Mouse (Mus musculus) mouse embryonic stem cell (cell line): ENCODE results near the gene Actl6b.

Source experiments
- in situ Hi-C, 2 experiments: fragments of 300-500 bp; cut with MboI; formaldehyde crosslinking; loops; 1 replicate in 1 of 2; 3 replicates in 1 of 2; pipeline ENCODE4 v1.14.3; 2019 to 2020; ENCODE audit warnings: low sequenced_read_pairs in 2 of 2, low pct_unique_long_range_greater_than_20kb in 1 of 2, mixed read lengths in 1 of 2; ENCODE audit not compliant: unreplicated experiment in 1 of 2

The Actl6b gene

GRCm38 (mm10) chr5:137526192-137526936 lies 27.0 kb upstream of the Actl6b start:
- in situ Hi-C loops, result no loop called here

DNA sequence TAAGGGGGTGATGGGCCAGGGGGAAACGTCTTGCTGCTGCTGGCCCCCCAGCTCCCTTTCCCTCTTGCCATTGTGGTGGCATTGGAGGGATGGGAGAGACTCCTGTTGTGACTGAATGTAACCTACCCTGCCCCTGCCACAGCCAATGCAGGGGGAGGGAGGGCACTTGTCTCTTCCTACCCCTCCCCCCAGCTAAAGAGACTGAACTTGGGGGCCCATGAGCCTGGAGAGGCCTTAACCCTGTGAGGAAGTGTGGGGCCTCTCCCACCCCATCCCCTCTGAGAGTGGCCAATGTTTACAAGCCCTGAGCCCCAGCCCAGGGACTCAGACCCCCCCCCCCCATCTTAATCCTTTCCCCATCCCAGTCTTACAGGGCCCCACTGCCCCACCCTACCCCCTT lies 25.9 kb upstream of the Actl6b start:
- in situ Hi-C loops, result no loop called here

DNA sequence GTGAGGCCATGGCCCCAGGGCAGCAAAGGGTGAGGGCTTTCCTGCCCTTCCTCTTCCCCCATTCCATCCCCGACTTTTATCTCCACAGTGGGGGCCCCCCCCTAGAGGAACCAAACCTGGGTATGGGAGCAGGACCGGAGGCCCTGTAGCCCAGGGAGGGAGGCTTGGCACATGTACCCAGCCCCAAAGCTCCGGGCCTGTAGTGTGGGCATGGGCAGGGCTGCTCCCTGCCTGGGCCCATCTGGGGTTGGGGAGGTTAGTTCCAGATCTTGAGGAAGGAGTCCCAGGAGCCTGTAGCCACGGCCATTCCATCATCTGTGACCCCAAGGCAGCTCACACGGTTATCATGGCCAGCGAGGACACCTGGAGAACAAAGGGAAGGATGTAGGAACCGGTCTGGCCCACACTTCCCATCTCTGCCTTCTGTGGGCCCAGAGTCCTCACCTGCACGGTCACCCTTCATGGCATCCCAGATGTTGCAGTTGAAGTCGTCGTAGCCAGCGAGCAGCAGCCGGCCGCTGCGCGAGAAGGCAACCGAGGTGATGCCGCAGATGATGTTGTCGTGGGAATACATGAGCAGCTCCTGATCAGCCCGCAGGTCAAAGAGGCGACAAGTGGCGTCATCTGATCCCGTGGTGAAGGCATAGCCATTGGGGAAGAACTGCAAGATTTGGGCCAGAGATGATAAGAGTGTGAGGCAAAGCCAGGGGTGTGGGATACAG lies 24.9 kb upstream of the Actl6b start:
- in situ Hi-C loops, result no loop called here

GRCm38 (mm10) chr5:137529221-137529995 lies 23.9 kb upstream of the Actl6b start:
- in situ Hi-C loops, result no loop called here

GRCm38 (mm10) chr5:137530075-137530474 lies 23.2 kb upstream of the Actl6b start:
- in situ Hi-C loops, result no loop called here

- in situ Hi-C loops, result no loop called here
Observed at GRCm38 (mm10) chr5:137530588-137531413, 22.5 kb upstream of the Actl6b start.

GRCm38 (mm10) chr5:137531414-137532130 lies 21.7 kb upstream of the Actl6b start:
- in situ Hi-C loops, result no loop called here

DNA sequence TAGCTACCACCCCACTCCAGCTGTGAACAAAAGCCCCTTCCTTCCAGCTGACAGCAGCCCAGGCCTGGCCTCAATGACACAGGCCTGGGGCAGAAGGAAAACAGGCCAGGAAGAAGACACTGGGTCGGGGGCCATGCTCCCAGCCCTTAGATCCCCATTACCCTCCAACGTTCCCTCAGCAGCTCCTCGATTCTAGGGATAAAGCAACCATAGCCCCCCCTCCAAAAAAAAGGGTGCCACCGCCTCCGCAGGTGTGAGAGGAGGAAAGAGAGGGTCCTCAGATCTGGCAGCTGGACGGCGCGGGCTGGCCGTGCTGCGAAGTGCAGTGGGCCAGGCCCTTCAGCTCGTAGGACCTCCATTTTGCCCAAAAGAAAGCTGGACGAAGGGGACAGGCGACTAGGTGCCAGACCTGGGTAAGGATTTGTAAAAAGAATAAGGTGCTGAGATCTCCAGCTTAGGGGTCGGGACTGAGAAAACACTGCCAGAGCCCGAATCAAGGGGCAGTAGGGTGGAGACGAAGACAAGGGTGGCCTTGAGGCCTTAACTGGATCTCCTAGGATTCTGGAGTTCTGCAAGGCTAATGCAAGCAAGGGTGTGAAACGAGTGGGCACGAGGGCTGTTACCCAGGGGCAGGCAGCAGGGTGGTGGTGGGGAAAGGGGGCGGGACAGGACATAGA lies 21.0 kb upstream of the Actl6b start:
- in situ Hi-C loops, result no loop called here

- in situ Hi-C loops, result no loop called here
Observed at GRCm38 (mm10) chr5:137532808-137533116, 20.6 kb upstream of the Actl6b start.

- in situ Hi-C loops, result no loop called here
Observed at GRCm38 (mm10) chr5:137533117-137533827, 20.0 kb upstream of the Actl6b start, which contains the start of the genes Epo and Gnb2. TSS of gene Epo (minus strand) at chr5:137533242. TSS of gene Gnb2 (minus strand) at chr5:137533510.

DNA sequence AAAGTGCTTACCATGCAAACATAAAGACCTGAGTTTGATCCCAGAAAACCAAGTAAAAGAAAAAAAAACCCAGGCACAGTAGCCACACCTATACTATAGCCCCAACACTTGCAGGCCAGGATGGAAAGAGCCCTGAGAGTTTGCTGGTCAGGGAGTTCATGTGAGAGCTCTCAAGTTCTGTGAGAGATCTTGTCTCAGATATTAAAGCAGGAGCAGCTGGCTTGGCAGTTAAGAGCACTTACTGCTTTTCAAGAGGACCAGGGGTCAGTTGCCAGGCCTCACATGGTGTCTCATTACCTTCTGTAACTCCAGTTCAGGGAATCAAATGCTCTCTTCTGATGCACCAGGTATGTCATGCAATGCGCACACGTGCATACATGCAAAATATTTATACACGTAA lies 18.6 kb upstream of the Actl6b start:
- in situ Hi-C loops, result no loop called here

- in situ Hi-C loops, result no loop called here
Observed at GRCm38 (mm10) chr5:137535318-137535717, 18.0 kb upstream of the Actl6b start.

GRCm38 (mm10) chr5:137537461-137537860 lies 15.9 kb upstream of the Actl6b start:
- in situ Hi-C loops, result no loop called here

GRCm38 (mm10) chr5:137539291-137539801 lies 14.0 kb upstream of the Actl6b start:
- in situ Hi-C loops, result no loop called here

DNA sequence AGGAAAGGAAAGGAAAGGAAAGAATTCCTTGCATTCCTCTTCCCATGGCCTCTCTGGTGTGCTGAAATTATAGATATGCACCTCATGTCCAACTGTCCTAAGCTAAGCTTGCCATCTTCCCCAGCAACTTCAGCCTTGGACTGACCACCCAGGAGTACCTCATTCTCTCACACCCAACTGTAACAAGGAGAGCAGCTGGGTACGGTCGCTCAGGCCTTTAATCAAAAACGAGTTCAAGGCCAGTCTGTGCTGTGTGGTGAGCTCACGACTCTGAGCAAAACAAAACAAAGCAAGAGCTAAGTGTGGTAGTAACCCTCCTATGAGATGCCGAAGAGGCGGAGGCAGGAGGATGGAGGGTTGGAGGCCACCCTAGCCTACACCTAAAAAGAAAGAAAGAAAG lies 12.3 kb upstream of the Actl6b start:
- in situ Hi-C loops, result no loop called here

GRCm38 (mm10) chr5:137541768-137542540 lies 11.4 kb upstream of the Actl6b start:
- in situ Hi-C loops, result no loop called here
